Mouse (Mus musculus): Measurements from ENCODE around the gene Trem1.

Gene Trem1

GRCm38 (mm10) chr17:48267591-48267990 is 35.0 kb downstream of the Trem1 start:
- DNase-seq (ENCODE audit: low read depth, low spot score) = no peak

GRCm38 (mm10) chr17:48268276-48268675 is 35.7 kb downstream of the Trem1 start:
- no peak for DNase-seq (ENCODE audit: low read depth, low spot score)

DNA sequence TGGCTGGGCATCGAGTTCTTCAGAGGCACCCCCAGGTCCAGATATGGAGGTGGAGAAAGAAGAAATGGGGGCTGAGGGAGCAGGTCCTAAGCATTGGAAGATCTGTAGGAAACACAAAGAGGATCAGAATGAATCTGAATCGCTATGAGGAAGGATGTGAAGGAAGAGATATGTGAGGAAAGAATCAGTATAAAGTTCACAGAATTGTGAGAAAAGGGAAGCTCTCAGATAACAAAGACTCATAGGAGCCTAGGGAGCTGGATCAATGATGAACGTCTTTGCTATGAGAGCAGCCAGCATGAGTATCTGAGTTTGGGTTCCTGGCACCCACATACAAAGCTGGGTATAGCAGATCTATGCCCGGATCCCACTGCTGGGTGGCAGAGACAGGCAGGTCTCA is 37.3 kb downstream of the Trem1 start:
- DNase-seq (ENCODE audit: low read depth, low spot score) = no peak

- DNase-seq (ENCODE audit: low read depth, low spot score) = no peak
Measured at GRCm38 (mm10) chr17:48272158-48272557, 39.6 kb downstream of the Trem1 start.

DNA sequence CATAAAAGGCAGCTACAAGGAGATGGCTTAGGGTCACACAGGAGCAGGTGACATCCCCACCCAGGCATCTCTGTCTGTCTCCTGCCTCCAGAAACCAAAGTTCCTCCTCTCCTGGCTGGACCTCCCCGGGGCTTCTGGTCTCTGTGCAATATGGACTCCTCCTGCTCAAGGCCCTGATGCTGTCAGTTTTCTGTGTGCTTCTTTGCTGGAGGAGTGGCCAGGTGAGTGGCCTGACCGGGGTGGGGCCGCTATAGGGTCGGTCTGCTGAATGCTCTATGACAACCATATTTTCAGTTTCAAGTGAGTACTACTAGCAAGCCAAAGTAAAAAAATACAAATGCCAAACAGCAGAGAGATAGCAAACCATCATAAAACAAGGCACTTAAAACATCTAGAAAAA is 40.0 kb downstream of the Trem1 start:
- no peak for DNase-seq (ENCODE audit: low read depth, low spot score)

DNA sequence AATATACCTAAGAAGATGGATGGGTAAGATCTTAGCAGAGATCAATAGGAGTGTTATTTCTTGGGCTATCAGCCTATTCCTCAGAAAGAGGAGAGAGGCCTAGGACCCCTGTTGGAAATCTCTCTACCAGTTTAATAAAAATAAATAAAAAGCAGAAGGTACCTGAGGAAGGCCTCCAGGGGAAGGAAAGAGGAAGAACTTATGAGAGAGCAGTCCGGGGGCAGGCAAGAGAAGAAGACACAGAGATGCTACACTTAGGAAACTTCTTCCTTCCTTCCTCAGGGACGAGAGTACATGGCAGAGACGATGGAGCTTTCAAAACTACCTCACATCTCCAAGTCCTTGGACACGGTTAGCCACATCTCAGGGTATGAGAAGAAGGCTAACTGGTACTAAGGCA is 41.5 kb downstream of the Trem1 start:
- DNase-seq (ENCODE audit: low read depth, low spot score) = no peak

DNA sequence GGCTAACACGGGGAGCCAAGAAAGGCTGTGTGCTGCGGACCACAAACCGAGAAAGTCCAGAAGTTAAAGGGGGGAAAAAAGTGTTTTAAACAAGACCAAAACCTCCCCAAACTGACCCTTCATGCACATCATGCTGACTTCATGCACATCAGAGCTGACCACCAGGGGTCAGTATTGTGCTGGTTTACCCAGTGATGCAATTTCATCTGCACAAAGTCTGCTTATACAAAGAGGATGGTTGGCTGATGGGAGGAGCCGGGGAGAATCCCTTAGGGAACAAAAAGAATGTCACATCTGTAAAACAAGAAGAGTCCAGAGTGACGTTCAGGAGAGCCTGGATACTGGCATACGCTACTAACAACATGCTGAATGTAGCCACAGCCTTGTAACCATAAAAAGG is 42.3 kb downstream of the Trem1 start:
- peak; percentile 63 for DNase-seq (ENCODE audit: low read depth, low spot score)

GRCm38 (mm10) chr17:48275736-48276135 is 43.2 kb downstream of the Trem1 start:
- no peak for DNase-seq (ENCODE audit: low read depth, low spot score)

- no peak for DNase-seq (ENCODE audit: low read depth, low spot score)
Measured at GRCm38 (mm10) chr17:48278381-48278780, 45.8 kb downstream of the Trem1 start.

GRCm38 (mm10) chr17:48279002-48279401 is 46.4 kb downstream of the Trem1 start:
- no peak for DNase-seq (ENCODE audit: low read depth, low spot score)

DNA sequence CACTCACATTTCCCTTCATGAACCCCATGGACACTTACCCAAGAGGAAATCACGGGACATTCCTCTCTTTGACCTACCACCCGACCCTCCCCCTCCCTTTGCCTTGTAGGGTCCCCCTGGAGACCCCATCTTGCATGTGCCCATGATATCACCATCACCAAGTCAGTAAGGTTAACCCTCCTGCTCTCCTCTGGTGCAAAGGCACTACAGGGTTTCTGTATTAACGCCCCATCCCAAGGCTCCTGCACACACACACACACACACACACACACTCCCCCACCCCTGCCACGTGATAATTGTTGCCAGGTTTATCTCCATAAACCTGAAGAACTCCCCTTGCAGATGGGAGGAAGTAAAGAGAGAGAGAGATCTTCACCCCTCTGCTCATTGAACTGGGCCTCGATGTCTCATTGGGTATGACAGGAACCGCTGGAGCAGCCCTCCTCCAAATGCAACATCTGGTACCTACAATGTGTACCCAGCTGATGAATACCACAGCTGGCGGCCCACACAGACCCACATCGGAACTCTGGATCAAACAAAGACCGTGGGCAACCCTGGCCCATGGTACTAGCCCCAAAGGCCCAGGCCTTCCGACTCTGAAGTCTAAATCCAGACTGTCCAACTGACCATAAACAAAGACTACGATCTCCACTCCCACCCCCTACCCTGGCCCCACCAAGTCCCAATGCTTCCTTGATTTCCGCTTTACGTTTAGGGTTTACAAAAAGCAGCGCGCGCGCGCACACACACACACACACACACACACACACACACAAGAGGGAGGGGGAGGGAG is 48.6 kb downstream of the Trem1 start:
- DNase-seq (ENCODE audit: low read depth, low spot score) = no peak

DNA sequence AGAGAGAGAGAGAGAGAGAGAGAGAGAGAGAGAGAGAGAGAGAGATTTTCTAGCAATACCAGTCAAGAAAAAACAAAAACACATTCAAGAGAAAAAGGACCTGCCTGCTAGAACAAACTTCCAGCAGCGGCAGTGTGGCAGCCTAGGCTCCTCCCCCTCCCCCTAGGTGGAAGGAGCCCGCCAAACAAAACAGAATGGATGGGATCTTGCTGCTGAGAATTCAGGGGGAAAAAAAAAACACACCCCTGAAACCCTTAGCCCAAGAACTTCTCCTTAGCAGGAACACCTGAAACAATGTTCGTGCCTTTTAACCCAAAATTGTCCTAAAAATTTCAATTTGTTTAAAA is 49.1 kb downstream of the Trem1 start:
- no peak for DNase-seq (ENCODE audit: low read depth, low spot score)

DNA sequence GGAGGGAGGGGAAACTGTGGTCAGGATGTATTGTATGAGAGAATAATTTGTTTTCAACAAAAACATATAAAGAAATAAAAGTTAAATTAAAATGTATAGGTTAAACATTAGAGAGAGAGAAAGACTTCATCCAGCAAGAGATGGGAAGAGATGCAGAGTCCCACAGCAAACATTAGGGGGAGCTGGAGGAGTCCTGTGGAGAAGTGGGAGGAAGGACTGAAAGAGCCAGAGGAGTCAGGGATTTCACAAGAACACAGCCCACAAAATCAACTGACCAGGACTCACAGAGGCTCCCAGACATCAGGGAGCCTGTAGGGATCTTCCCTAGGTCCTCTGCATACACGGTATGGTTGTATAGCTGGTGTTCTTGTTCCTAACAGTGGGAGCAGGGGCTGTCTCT is 54.2 kb downstream of the Trem1 start:
- no peak for DNase-seq (ENCODE audit: low read depth, low spot score)

DNA sequence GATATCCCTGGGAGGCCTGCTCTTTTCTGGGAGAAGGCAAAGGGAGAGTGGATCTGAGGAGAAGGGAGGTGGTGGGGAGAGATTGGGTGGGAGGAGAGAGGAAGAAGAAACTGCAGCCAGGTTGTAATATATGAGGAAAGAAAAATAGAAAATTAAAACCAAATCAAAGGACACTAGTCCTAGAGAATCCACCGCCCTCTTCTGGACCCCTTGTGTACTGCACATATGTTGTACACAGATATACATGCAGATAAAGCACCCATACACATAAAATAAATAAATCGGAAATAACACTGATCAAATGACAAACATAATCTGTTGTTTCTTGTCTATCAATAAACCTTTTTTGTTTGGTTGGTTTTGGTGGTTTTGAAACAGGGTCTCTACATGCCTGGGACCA is 54.7 kb downstream of the Trem1 start:
- DNase-seq (ENCODE audit: low read depth, low spot score) = no peak

DNA sequence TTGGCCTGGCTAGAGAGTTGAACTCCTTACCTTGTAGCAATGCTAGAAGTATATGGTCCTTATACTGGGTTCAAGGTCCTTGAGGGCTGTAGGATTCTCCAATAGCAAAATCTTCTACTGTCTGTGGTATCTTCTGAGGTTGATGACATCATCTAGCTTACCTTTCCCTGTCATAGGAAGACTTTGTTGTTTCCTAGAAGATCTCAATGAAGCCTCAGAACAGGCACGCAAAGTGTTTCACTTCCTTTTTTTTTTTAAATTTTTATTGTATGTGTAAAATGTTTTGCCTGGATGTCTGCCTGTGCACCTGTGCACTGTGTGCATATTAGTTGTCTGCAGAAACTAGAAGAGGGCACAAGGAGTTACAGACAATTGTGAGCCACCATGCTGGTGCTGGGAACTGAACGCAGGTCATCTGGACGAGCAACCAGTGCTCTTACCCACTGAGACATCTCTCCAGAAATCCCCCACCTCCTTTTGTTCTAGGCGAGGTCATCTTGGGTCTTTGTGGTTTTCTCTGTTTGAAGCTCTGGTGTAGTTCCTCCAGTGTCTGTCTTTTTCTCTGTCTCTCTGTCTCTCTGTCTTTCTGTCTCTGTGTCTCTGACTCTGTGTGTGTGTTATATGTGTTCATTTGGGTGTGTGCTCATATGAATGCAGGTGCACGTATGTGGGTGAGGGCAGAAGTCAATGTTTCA is 61.1 kb downstream of the Trem1 start:
- DNase-seq (ENCODE audit: low read depth, low spot score) = no peak

All from retina, postnatal 7 days (tissue).